Mouse (Mus musculus) brain, embryonic 14.5 days (tissue): ENCODE data around the gene Mrps24.

Experiments used
- CTCF ChIP-seq: fragments of 200-500 bp; IDR thresholded peaks from 2 replicates; pipeline ENCODE4 v1.5.1; 2012; ENCODE audit warnings: inconsistent platforms, mild to moderate bottlenecking, moderate library complexity, borderline replicate concordance; ENCODE audit not compliant: insufficient read depth, insufficient read length; ENCODE audit errors: extremely low read depth
- POLR2A ChIP-seq: fragments of 200-500 bp; IDR thresholded peaks from 2 replicates; pipeline ENCODE4 v1.6.1; 2012; ENCODE audit warnings: mild to moderate bottlenecking, inconsistent platforms, borderline replicate concordance; ENCODE audit not compliant: poor library complexity, insufficient read depth, insufficient read length, severe bottlenecking; ENCODE audit errors: extremely low read depth

DNA sequence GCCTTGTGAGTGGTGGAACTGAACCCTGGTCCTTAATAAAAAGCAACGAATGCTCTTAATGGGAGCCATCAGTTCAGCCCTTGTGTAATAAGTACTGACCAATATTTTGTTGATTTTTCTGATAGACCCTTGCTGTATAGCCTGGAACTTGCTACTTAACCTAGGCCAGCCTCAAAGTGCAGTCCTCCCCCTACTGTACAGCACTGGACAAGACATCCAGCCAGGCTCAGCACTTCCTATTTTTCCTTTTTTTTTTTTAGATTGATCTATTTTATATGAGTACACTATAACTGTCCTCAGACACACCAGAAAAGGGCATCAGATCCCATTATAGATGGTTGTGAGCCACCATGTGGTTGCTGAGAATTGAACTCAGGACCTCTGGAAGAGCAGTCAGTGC lies 12.1 kb downstream of the Mrps24 start:
- TF ChIP-seq CTCF (no peak), POLR2A (no peak)
